Mouse (Mus musculus): ENCODE results near the gene Chaf1a. TPM values are rescaled to one million over a fixed set of nuclear protein-coding genes. Genes with fewer than 3 reads are reported as not detected.

The Chaf1a gene
- polyA plus RNA-seq, 1 experiment from 2014 or later, result 25.0 TPM

GRCm38 (mm10) chr17:56109219-56110051 is 69.2 kb downstream of the Chaf1a start, which contains the start of gene Plin4:
Gene Plin4, minus strand, starts transcription at chr17:56109803.
- WGBS, result 63% methylated on average over 10 of the region's 10 CpGs
- no peaks in the 10 kb centered on the region for H3K36me3 ChIP-seq (ENCODE audit: control insufficient read depth, insufficient read depth, low read length)
- no peak for DNase-seq (ENCODE audit: low spot score)
- H3K4me1 ChIP-seq (ENCODE audit: control insufficient read depth, insufficient read depth, low read length), result no peaks in the 10 kb centered on the region
- no peak within 1 kb of the TSS for H3K4me3 ChIP-seq (ENCODE audit: low read depth, low read length)
- no peak within 1 kb of the TSS for H3K4me2 ChIP-seq (ENCODE audit: low read depth)
- no peak within 1 kb of the TSS for H3K9ac ChIP-seq (ENCODE audit: low read length)
- H3K27me3 ChIP-seq (ENCODE audit: control insufficient read depth, insufficient read depth, low read length), result no peaks in the 10 kb centered on the region
- ATAC-seq (ENCODE audit: insufficient read depth, low FRiP score, low TSS enrichment), result no peak
- no peaks in the 10 kb centered on the region for H3K9me3 ChIP-seq (ENCODE audit: control insufficient read depth, low read length)
- no peak within 1 kb of the TSS for H3K27ac ChIP-seq (ENCODE audit: low read depth, low read length)

GRCm38 (mm10) chr17:56110571-56110970 is 70.3 kb downstream of the Chaf1a start:
- DNase-seq (ENCODE audit: low spot score), result no peak
- Histone ChIP-seq H3K4me1 (ENCODE audit: control insufficient read depth, insufficient read depth, low read length) (no peaks in the 10 kb centered on the region), H3K27ac (ENCODE audit: low read depth, low read length) (no peak overlapping the region), H3K9me3 (ENCODE audit: control insufficient read depth, low read length) (no peaks in the 10 kb centered on the region), H3K4me3 (ENCODE audit: low read depth, low read length) (no peak overlapping the region), H3K27me3 (ENCODE audit: control insufficient read depth, insufficient read depth, low read length) (peaks cover 2% of the 10 kb centered on the region; the same call in 1 of the 2 replicates), H3K36me3 (ENCODE audit: control insufficient read depth, insufficient read depth, low read length) (no peaks in the 10 kb centered on the region), H3K4me2 (ENCODE audit: low read depth) (no peak overlapping the region), H3K9ac (ENCODE audit: low read length) (no peak overlapping the region)
- no peak for ATAC-seq (ENCODE audit: insufficient read depth, low FRiP score, low TSS enrichment)
- 77% methylated on average over 4 of the region's 4 CpGs for WGBS

DNA sequence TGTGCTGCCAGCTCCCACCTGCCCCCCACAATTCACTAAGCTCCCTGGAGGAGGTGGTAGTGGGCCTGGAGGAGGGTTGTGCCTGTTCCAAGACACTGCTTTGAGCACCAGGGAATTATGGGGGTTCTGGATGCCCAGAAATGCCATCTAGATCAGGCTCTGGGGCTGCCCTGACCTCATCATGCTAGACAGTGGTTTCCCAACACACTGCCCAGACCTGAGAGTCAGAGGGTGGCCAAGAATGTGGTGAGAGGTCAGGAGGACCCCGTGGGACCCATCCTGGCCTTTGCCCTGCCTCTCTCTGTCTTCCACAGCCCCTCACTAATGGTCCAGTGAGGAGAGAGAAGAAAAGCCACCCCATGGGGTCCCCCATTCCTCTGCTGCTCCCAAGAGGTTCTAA is 70.8 kb downstream of the Chaf1a start:
- DNase-seq (ENCODE audit: low spot score) (no peak), ATAC-seq (ENCODE audit: insufficient read depth, low FRiP score, low TSS enrichment) (no peak)
- 58% methylated on average over 1 of the region's 1 CpGs for whole genome bisulfite sequencing
- no peaks in the 10 kb centered on the region for H3K9me3 ChIP-seq (ENCODE audit: control insufficient read depth, low read length)
- H3K9ac ChIP-seq (ENCODE audit: low read length), result no peak overlapping the region
- no peak overlapping the region for H3K4me3 ChIP-seq (ENCODE audit: low read depth, low read length)
- peaks cover 2% of the 10 kb centered on the region; the same call in 1 of the 2 replicates for H3K27me3 ChIP-seq (ENCODE audit: control insufficient read depth, insufficient read depth, low read length)
- H3K36me3 ChIP-seq (ENCODE audit: control insufficient read depth, insufficient read depth, low read length), result no peaks in the 10 kb centered on the region
- no peak overlapping the region for H3K27ac ChIP-seq (ENCODE audit: low read depth, low read length)
- H3K4me2 ChIP-seq (ENCODE audit: low read depth), result no peak overlapping the region
- no peaks in the 10 kb centered on the region for H3K4me1 ChIP-seq (ENCODE audit: control insufficient read depth, insufficient read depth, low read length)

- Histone ChIP-seq H3K4me3 (ENCODE audit: low read depth, low read length) (no peak overlapping the region), H3K27ac (ENCODE audit: low read depth, low read length) (no peak overlapping the region), H3K4me2 (ENCODE audit: low read depth) (no peak overlapping the region), H3K9ac (ENCODE audit: low read length) (no peak overlapping the region), H3K4me1 (ENCODE audit: control insufficient read depth, insufficient read depth, low read length) (no peaks in the 10 kb centered on the region), H3K27me3 (ENCODE audit: control insufficient read depth, insufficient read depth, low read length) (peaks cover 2% of the 10 kb centered on the region), H3K36me3 (ENCODE audit: control insufficient read depth, insufficient read depth, low read length) (no peaks in the 10 kb centered on the region), H3K9me3 (ENCODE audit: control insufficient read depth, low read length) (no peaks in the 10 kb centered on the region)
- peak; percentile 75 for DNase-seq (ENCODE audit: low spot score)
- ATAC-seq (ENCODE audit: insufficient read depth, low FRiP score, low TSS enrichment), result no peak; the same call in 1 of the 2 replicates
- WGBS, result 42% methylated on average over 5 of the region's 5 CpGs
Measured at GRCm38 (mm10) chr17:56111864-56112263, 71.6 kb downstream of the Chaf1a start.

- no peak for ATAC-seq (ENCODE audit: insufficient read depth, low FRiP score, low TSS enrichment)
- 76% methylated on average over 3 of the region's 3 CpGs for WGBS
- H3K4me1 ChIP-seq (ENCODE audit: control insufficient read depth, insufficient read depth, low read length), result peaks cover 5% of the 10 kb centered on the region; the same call in 1 of the 2 replicates
Measured at GRCm38 (mm10) chr17:56112743-56113142, 72.5 kb downstream of the Chaf1a start.

DNA sequence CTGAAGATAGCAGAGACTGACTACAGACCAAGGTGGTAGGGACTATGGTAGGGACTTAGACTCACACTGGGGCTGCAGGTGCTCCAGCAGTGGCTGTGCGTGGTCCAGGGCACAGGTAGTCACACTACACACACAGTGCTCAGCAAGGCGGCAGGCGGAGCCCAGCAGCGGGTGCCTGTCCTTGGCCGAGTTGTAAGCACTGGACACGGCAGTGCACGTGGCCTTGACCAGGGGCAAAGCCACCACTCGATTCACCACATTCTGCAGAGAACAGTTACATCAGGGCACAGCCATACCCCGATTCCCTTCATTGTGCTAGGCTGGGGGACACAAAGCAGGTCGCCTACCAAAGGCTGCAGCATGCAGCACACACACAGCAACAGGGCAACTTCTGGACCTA is 76.0 kb downstream of the Chaf1a start:
- peaks cover 31% of the 10 kb centered on the region for H3K27me3 ChIP-seq (ENCODE audit: control insufficient read depth, insufficient read depth, low read length)
- H3K4me3 ChIP-seq (ENCODE audit: low read depth, low read length), result no peak overlapping the region
- no peak for DNase-seq (ENCODE audit: low spot score)
- WGBS, result 79% methylated on average over 10 of the region's 10 CpGs
- H3K27ac ChIP-seq (ENCODE audit: low read depth, low read length), result no peak overlapping the region
- no peak for ATAC-seq (ENCODE audit: insufficient read depth, low FRiP score, low TSS enrichment)
- H3K9me3 ChIP-seq (ENCODE audit: control insufficient read depth, low read length), result no peaks in the 10 kb centered on the region
- no peak overlapping the region for H3K4me2 ChIP-seq (ENCODE audit: low read depth)
- H3K36me3 ChIP-seq (ENCODE audit: control insufficient read depth, insufficient read depth, low read length), result no peaks in the 10 kb centered on the region
- H3K9ac ChIP-seq (ENCODE audit: low read length), result no peak overlapping the region
- H3K4me1 ChIP-seq (ENCODE audit: control insufficient read depth, insufficient read depth, low read length), result peaks cover 7% of the 10 kb centered on the region; the same call in 1 of the 2 replicates

More at GRCm38 (mm10) chr17:56112743-56113142, 72.5 kb downstream of the Chaf1a start:
- Histone ChIP-seq H3K4me2 (ENCODE audit: low read depth) (no peak overlapping the region), H3K36me3 (ENCODE audit: control insufficient read depth, insufficient read depth, low read length) (no peaks in the 10 kb centered on the region), H3K9ac (ENCODE audit: low read length) (no peak overlapping the region; the same call in 1 of the 2 replicates), H3K4me3 (ENCODE audit: low read depth, low read length) (no peak overlapping the region), H3K27ac (ENCODE audit: low read depth, low read length) (no peak overlapping the region), H3K27me3 (ENCODE audit: control insufficient read depth, insufficient read depth, low read length) (peaks cover 5% of the 10 kb centered on the region), H3K9me3 (ENCODE audit: control insufficient read depth, low read length) (no peaks in the 10 kb centered on the region)
- DNase-seq (ENCODE audit: low spot score), result no peak

DNA sequence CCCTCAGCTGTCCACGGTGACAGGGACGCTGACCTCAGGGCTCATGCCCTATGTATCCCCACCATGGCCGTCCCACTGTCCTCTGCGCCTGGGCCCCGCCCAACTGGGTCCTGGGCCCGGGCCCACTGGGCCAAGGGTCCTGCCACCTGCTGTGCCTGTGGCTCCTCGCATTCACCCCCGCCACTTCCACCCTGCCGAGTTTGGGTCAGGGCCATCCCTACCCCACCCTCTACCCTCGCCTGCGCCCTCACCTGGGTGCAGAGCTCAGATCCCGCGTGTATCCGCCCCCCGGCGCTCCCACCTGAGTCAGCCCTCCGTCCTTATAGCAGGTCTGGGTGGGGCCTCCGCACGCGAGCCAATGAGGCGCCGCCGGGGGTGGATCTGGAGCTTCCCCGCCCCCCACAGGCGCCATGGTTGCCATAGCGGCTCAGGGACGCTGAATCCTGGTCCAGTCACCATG is 77.0 kb downstream of the Chaf1a start, which contains the start of gene Plin5:
Gene Plin5 (minus strand): TSS at position 346 of the 460 bp plus-strand sequence.
- Histone ChIP-seq H3K27ac (ENCODE audit: low read depth, low read length) (no peak within 1 kb of the TSS), H3K4me1 (ENCODE audit: control insufficient read depth, insufficient read depth, low read length) (peaks cover 7% of the 10 kb centered on the region; the same call in 1 of the 2 replicates), H3K4me3 (ENCODE audit: low read depth, low read length) (peak within 1 kb of the TSS; percentile 15; the same call in 1 of the 2 replicates), H3K9me3 (ENCODE audit: control insufficient read depth, low read length) (0 out of 2 replicates have a peak, but pooled peaks cover 3% of the 10 kb centered on the region), H3K4me2 (ENCODE audit: low read depth) (peak within 1 kb of the TSS; percentile 43), H3K9ac (ENCODE audit: low read length) (no peak within 1 kb of the TSS), H3K36me3 (ENCODE audit: control insufficient read depth, insufficient read depth, low read length) (no peaks in the 10 kb centered on the region), H3K27me3 (ENCODE audit: control insufficient read depth, insufficient read depth, low read length) (peaks cover 42% of the 10 kb centered on the region)
- DNase-seq (ENCODE audit: low spot score), result peak; percentile 57
- WGBS, result 1% methylated on average over 27 of the region's 27 CpGs
- ATAC-seq (ENCODE audit: insufficient read depth, low FRiP score, low TSS enrichment), result no peak

DNA sequence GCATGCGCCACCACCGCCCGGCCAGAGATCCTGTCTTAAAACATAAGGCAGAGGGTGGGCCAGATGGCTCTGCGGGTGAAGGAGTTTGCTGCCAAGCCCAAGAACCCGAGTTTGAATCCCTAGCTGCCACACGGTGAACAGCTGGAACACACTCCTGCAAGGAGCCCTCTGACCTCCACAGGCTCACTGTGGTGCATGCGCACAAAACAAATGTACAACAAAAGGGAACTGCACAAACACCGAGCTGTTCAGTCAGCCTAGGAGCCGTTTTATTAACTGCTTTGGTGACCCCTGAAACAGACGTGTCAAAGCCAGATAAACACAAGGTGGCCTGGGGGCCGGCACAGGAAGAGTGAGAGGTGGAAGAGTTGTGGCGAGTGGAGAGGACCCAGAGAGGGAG is 79.2 kb downstream of the Chaf1a start:
- Histone ChIP-seq H3K27me3 (ENCODE audit: control insufficient read depth, insufficient read depth, low read length) (peaks cover 57% of the 10 kb centered on the region), H3K4me2 (ENCODE audit: low read depth) (no peak overlapping the region)
- WGBS, result 46% methylated on average over 12 of the region's 12 CpGs

More for the DNA sequence above, 79.2 kb downstream of the Chaf1a start:
- ATAC-seq (ENCODE audit: insufficient read depth, low FRiP score, low TSS enrichment) (no peak), DNase-seq (ENCODE audit: low spot score) (no peak)
- H3K27ac ChIP-seq (ENCODE audit: low read depth, low read length), result no peak overlapping the region
- H3K9me3 ChIP-seq (ENCODE audit: control insufficient read depth, low read length), result peaks cover 10% of the 10 kb centered on the region
- H3K4me3 ChIP-seq (ENCODE audit: low read depth, low read length), result no peak overlapping the region
- H3K4me1 ChIP-seq (ENCODE audit: control insufficient read depth, insufficient read depth, low read length), result peaks cover 7% of the 10 kb centered on the region; the same call in 1 of the 2 replicates
- no peaks in the 10 kb centered on the region for H3K36me3 ChIP-seq (ENCODE audit: control insufficient read depth, insufficient read depth, low read length)
- H3K9ac ChIP-seq (ENCODE audit: low read length), result no peak overlapping the region
